Mouse (Mus musculus) neural tube, embryonic 15.5 days (tissue): ENCODE results near the gene Zcchc2. TPM values are rescaled to one million over a fixed set of nuclear protein-coding genes. Genes with fewer than 3 reads are reported as not detected.

Experiments used
- ATAC-seq: fragments of 200-750 bp; cut with Nextera tagmentation; 2 replicates; pipeline ENCODE4 v1.8.0; 2017; ENCODE audit warnings: mild to moderate bottlenecking, moderate TSS enrichment, moderate library complexity; ENCODE audit not compliant: low FRiP score
- H3K27ac ChIP-seq: fragments of 300-500 bp; sonication (generic); replicated peaks from 2 replicates; pipeline ENCODE4 v1.5.1; 2015; ENCODE audit warnings: mild to moderate bottlenecking, inconsistent platforms
- H3K27me3 ChIP-seq: fragments of 300-500 bp; sonication (generic); replicated peaks from 2 replicates; pipeline ENCODE4 v1.6.1; 2015; ENCODE audit warnings: inconsistent platforms
- H3K36me3 ChIP-seq: fragments of 300-500 bp; sonication (generic); 2 replicates; pipeline ENCODE4 v1.6.1; 2015; ENCODE audit warnings: inconsistent platforms
- H3K4me1 ChIP-seq: fragments of 300-500 bp; sonication (generic); 2 replicates; pipeline ENCODE4 v1.6.1; 2015; ENCODE audit warnings: inconsistent platforms
- H3K4me2 ChIP-seq: fragments of 300-500 bp; sonication (generic); 2 replicates; pipeline ENCODE4 v1.6.1; 2015; ENCODE audit warnings: inconsistent platforms, mild to moderate bottlenecking, moderate library complexity
- H3K4me3 ChIP-seq: fragments of 300-500 bp; sonication (generic); replicated peaks from 2 replicates; pipeline ENCODE4 v1.5.1; 2015; ENCODE audit warnings: mild to moderate bottlenecking, inconsistent platforms
- H3K9ac ChIP-seq: fragments of 300-500 bp; sonication (generic); replicated peaks from 2 replicates; pipeline ENCODE4 v1.6.1; 2015; ENCODE audit warnings: mild to moderate bottlenecking, inconsistent platforms
- H3K9me3 ChIP-seq: fragments of 300-500 bp; sonication (generic); replicated peaks from 2 replicates; pipeline ENCODE4 v1.6.1; 2016; ENCODE audit warnings: inconsistent platforms
- WGBS: fragments of 180-500 bp; shearing (Covaris S2); methylation state at CpG from one replicate; pipeline ENCODE4 v1.1.7; 2015; ENCODE audit warnings: mixed read lengths; 5-methylcytosine and 5-hydroxymethylcytosine counted together
- polyA plus RNA-seq: library from polyadenylated mRNA; unstranded; fragments of >200 nt; fragmentation: Nextera tagmentation; extraction: Ambion mirVana; gene quantifications from 2 replicates; pipeline ENCODE4 v1.2.1, GENCODE M21; 2015

The Zcchc2 gene
- polyA plus RNA-seq = 2.4 and 3.1 TPM in 2 replicates

- Histone ChIP-seq H3K27ac (peak within 1 kb of the TSS; percentile 95), H3K4me1 (peaks cover 31% of the 10 kb centered on the region), H3K36me3 (no peaks in the 10 kb centered on the region), H3K27me3 (no peaks in the 10 kb centered on the region; the same call in 1 of the 2 replicates), H3K4me2 (peak within 1 kb of the TSS; percentile 81), H3K4me3 (peak within 1 kb of the TSS; percentile 71), H3K9ac (peak within 1 kb of the TSS; percentile 72), H3K9me3 (no peaks in the 10 kb centered on the region)
- ATAC-seq = peak; percentile 96
- 1% methylated on average over 58 of the region's 83 CpGs for WGBS
Observed at GRCm38 (mm10) chr1:105990138-105990821, at the start of gene Zcchc2. Gene Zcchc2, plus strand, starts transcription at chr1:105990406.

- H3K27ac ChIP-seq = no peak overlapping the region
- no peaks in the 10 kb centered on the region for H3K9me3 ChIP-seq
- no peak overlapping the region for H3K4me2 ChIP-seq
- H3K4me3 ChIP-seq = no peak overlapping the region
- no peak for ATAC-seq
- H3K9ac ChIP-seq = no peak overlapping the region
- H3K27me3 ChIP-seq = no peaks in the 10 kb centered on the region
- H3K36me3 ChIP-seq = no peaks in the 10 kb centered on the region
- no peaks in the 10 kb centered on the region for H3K4me1 ChIP-seq
- 75% methylated on average over 10 of the region's 10 CpGs for WGBS
Observed at GRCm38 (mm10) chr1:105944927-105945580, 45.2 kb upstream of the Zcchc2 start.

GRCm38 (mm10) chr1:105946581-105947540 is 43.3 kb upstream of the Zcchc2 start:
- Histone ChIP-seq H3K4me3 (no peak overlapping the region), H3K36me3 (no peaks in the 10 kb centered on the region), H3K9me3 (no peaks in the 10 kb centered on the region), H3K9ac (no peak overlapping the region), H3K4me2 (no peak overlapping the region), H3K4me1 (no peaks in the 10 kb centered on the region), H3K27ac (no peak overlapping the region), H3K27me3 (no peaks in the 10 kb centered on the region)
- ATAC-seq = no peak
- WGBS = 68% methylated on average over 13 of the region's 13 CpGs

GRCm38 (mm10) chr1:105948352-105948751 is 41.9 kb upstream of the Zcchc2 start:
- Histone ChIP-seq H3K9me3 (no peaks in the 10 kb centered on the region), H3K4me3 (no peak overlapping the region), H3K27ac (no peak overlapping the region), H3K9ac (no peak overlapping the region), H3K4me2 (no peak overlapping the region), H3K27me3 (no peaks in the 10 kb centered on the region), H3K36me3 (no peaks in the 10 kb centered on the region), H3K4me1 (no peaks in the 10 kb centered on the region)
- WGBS = 86% methylated on average over 6 of the region's 6 CpGs
- ATAC-seq = no peak

GRCm38 (mm10) chr1:105953588-105953987 is 36.6 kb upstream of the Zcchc2 start:
- no peak for ATAC-seq
- Histone ChIP-seq H3K27ac (no peak overlapping the region), H3K4me3 (no peak overlapping the region), H3K4me2 (no peak overlapping the region), H3K9ac (no peak overlapping the region), H3K9me3 (0 out of 2 replicates have a peak, but pooled peaks cover 3% of the 10 kb centered on the region), H3K27me3 (no peaks in the 10 kb centered on the region), H3K4me1 (no peaks in the 10 kb centered on the region), H3K36me3 (no peaks in the 10 kb centered on the region)
- 74% methylated on average over 2 of the region's 2 CpGs for WGBS

GRCm38 (mm10) chr1:105954047-105954446 is 36.2 kb upstream of the Zcchc2 start:
- Histone ChIP-seq H3K9ac (no peak overlapping the region), H3K9me3 (0 out of 2 replicates have a peak, but pooled peaks cover 3% of the 10 kb centered on the region), H3K4me2 (no peak overlapping the region), H3K4me1 (no peaks in the 10 kb centered on the region), H3K36me3 (no peaks in the 10 kb centered on the region), H3K4me3 (no peak overlapping the region), H3K27ac (no peak overlapping the region), H3K27me3 (no peaks in the 10 kb centered on the region)
- ATAC-seq = no peak

GRCm38 (mm10) chr1:105956057-105956456 is 34.1 kb upstream of the Zcchc2 start:
- no peaks in the 10 kb centered on the region for H3K4me1 ChIP-seq
- 80% methylated on average over 5 of the region's 5 CpGs for WGBS

GRCm38 (mm10) chr1:105961472-105961871 is 28.7 kb upstream of the Zcchc2 start:
- no peak for ATAC-seq
- no peaks in the 10 kb centered on the region for H3K36me3 ChIP-seq
- WGBS = 84% methylated on average over 4 of the region's 4 CpGs
- no peak overlapping the region for H3K27ac ChIP-seq
- no peak overlapping the region for H3K4me3 ChIP-seq
- H3K9ac ChIP-seq = no peak overlapping the region
- H3K27me3 ChIP-seq = no peaks in the 10 kb centered on the region
- H3K4me1 ChIP-seq = no peaks in the 10 kb centered on the region
- H3K9me3 ChIP-seq = no peaks in the 10 kb centered on the region
- H3K4me2 ChIP-seq = no peak overlapping the region

More at GRCm38 (mm10) chr1:105956057-105956456, 34.1 kb upstream of the Zcchc2 start:
- ATAC-seq = no peak
- H3K9ac ChIP-seq = no peak overlapping the region
- H3K4me3 ChIP-seq = no peak overlapping the region
- no peak overlapping the region for H3K4me2 ChIP-seq
- no peak overlapping the region for H3K27ac ChIP-seq
- 0 out of 2 replicates have a peak, but pooled peaks cover 3% of the 10 kb centered on the region for H3K9me3 ChIP-seq
- no peaks in the 10 kb centered on the region for H3K36me3 ChIP-seq
- H3K27me3 ChIP-seq = no peaks in the 10 kb centered on the region

GRCm38 (mm10) chr1:105962084-105962818 is 28.0 kb upstream of the Zcchc2 start:
- Histone ChIP-seq H3K4me3 (no peak overlapping the region), H3K27ac (no peak overlapping the region), H3K27me3 (no peaks in the 10 kb centered on the region), H3K9me3 (no peaks in the 10 kb centered on the region), H3K4me2 (no peak overlapping the region), H3K36me3 (no peaks in the 10 kb centered on the region), H3K9ac (no peak overlapping the region), H3K4me1 (no peaks in the 10 kb centered on the region)
- WGBS = 76% methylated on average over 7 of the region's 7 CpGs
- no peak for ATAC-seq

- Histone ChIP-seq H3K4me1 (no peaks in the 10 kb centered on the region), H3K9ac (no peak overlapping the region), H3K9me3 (no peaks in the 10 kb centered on the region), H3K36me3 (no peaks in the 10 kb centered on the region), H3K4me2 (no peak overlapping the region), H3K27ac (no peak overlapping the region), H3K27me3 (no peaks in the 10 kb centered on the region), H3K4me3 (no peak overlapping the region)
- no peak for ATAC-seq
- WGBS = 94% methylated on average over 9 of the region's 9 CpGs
Observed at GRCm38 (mm10) chr1:105962852-105963251, 27.4 kb upstream of the Zcchc2 start.

- Histone ChIP-seq H3K27me3 (no peaks in the 10 kb centered on the region), H3K9ac (no peak overlapping the region), H3K4me1 (no peaks in the 10 kb centered on the region), H3K4me2 (no peak overlapping the region), H3K36me3 (no peaks in the 10 kb centered on the region), H3K4me3 (no peak overlapping the region), H3K9me3 (no peaks in the 10 kb centered on the region), H3K27ac (no peak overlapping the region)
- ATAC-seq = no peak
- WGBS = 67% methylated on average over 4 of the region's 4 CpGs
Observed at GRCm38 (mm10) chr1:105964514-105964913, 25.7 kb upstream of the Zcchc2 start.
